Comparison of ENCODE assay signal across 24 mouse cellular contexts in the genomic region with DNA sequence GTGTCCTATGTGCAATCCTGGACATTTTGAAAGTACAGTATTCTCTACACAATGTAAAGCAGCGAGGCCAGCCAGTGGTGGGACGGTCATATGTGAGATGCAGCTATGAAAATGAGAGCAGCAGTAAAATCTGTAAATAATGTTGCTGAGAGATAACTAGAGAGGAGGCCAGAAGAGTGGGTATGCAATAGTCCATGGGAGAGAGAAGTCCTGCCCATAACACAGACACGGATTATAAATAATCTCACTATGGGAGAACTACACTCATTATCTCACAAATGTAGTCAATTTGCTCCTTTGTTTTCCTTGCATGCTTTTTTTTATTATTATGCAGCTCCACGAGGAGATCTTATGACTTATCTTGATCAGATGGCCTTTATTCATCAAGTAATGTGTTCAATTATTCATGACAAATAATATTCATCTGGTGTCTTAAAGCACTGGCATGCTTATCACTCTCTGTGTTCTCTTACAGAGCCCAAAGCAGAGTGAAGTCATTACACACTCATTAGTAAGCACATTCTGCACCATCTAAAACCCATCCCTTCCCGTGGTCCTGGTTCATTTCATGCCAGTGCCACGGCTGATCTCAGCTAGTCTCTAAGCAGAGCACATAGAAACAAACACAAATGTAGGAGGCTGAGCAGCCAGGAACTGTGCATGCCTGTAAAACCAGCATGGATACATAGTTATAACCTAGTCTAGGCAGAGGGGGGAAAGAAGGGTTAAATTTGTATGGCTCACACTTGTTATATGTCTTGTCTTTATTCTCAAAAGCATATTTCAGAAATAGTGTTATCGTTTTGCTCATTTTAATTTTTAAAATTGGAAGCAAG. TPM values are rescaled to one million over a fixed set of nuclear protein-coding genes. Genes with fewer than 3 reads are reported as not detected.
A peak's percentile ranks its signal among the peaks of the same experiment; 100 is the strongest.
DNase-seq lines count a peak whose midpoint lies in the region; ATAC-seq and TF ChIP-seq lines count a peak whose summit lies in the region.
"Had no signal": no experiment of that assay in that cellular context is flagged by ENCODE, and none has a peak within 500 bp of the region (broad histone marks: within the 10 kb centered on the region; RNA-seq: fewer than 3 reads in every experiment).

No protein-coding gene starts in this region.

- no peaks in the 10 kb centered on the region for H3K27me3 ChIP-seq in hindbrain, embryonic 11.5 days (ENCODE audit: control insufficient read depth, insufficient read depth, low read length)
- H3K27me3 ChIP-seq in hindbrain, embryonic 10.5 days (ENCODE audit: insufficient read depth, poor library complexity, severe bottlenecking) = no peaks in the 10 kb centered on the region
- H3K27me3 ChIP-seq in forebrain, embryonic 16.5 days (replicated peaks; ENCODE audit: control insufficient read depth, insufficient read depth, low read length) = no peaks in the 10 kb centered on the region
- H3K27me3 ChIP-seq in hindbrain, embryonic 14.5 days (ENCODE audit: control insufficient read depth, insufficient read depth, low read length) = no peaks in the 10 kb centered on the region
- no peaks in the 10 kb centered on the region for H3K27me3 ChIP-seq in midbrain, embryonic 16.5 days (ENCODE audit: control insufficient read depth, insufficient read depth, low read depth, low read length)
- H3K27me3 ChIP-seq in intestine, embryonic 15.5 days (replicated peaks) = no peaks in the 10 kb centered on the region
- H3K27me3 ChIP-seq in liver, postnatal 0 days (ENCODE audit: insufficient read depth, low read length) = no peaks in the 10 kb centered on the region
- H3K27me3 ChIP-seq: CH12.LX; heart, embryonic 15.5 days; limb, embryonic 13.5 days; liver, embryonic 12.5 days; Patski had no signal

- no peak overlapping the region for H3K4me3 ChIP-seq in hindbrain, embryonic 11.5 days (ENCODE audit: low read depth, low read length)
- no peak overlapping the region for H3K4me3 ChIP-seq in hindbrain, embryonic 10.5 days
- no peak overlapping the region for H3K4me3 ChIP-seq in forebrain, embryonic 16.5 days (replicated peaks; ENCODE audit: low read length)
- H3K4me3 ChIP-seq in hindbrain, embryonic 14.5 days (replicated peaks; ENCODE audit: low read length) = no peak overlapping the region
- H3K4me3 ChIP-seq in midbrain, embryonic 16.5 days (ENCODE audit: low read depth, low read length) = no peak overlapping the region
- H3K4me3 ChIP-seq in intestine, embryonic 15.5 days (replicated peaks) = no peak overlapping the region
- no peak overlapping the region for H3K4me3 ChIP-seq in liver, postnatal 0 days (ENCODE audit: low read depth, low read length)
- H3K4me3 ChIP-seq: heart, embryonic 15.5 days; limb, embryonic 13.5 days; liver, embryonic 12.5 days had no signal

- no peaks in the 10 kb centered on the region for H3K4me1 ChIP-seq in hindbrain, embryonic 11.5 days (replicated peaks; ENCODE audit: control insufficient read depth, insufficient read depth, low read length)
- 0 out of 2 replicates have a peak, but pooled peaks cover 4% of the 10 kb centered on the region for H3K4me1 ChIP-seq in hindbrain, embryonic 10.5 days (replicated peaks)
- peaks cover 2% of the 10 kb centered on the region; the same call in 1 of the 2 replicates for H3K4me1 ChIP-seq in forebrain, embryonic 16.5 days (replicated peaks; ENCODE audit: control insufficient read depth, insufficient read depth, low read length)
- 0 out of 2 replicates have a peak, but pooled peaks cover 4% of the 10 kb centered on the region for H3K4me1 ChIP-seq in hindbrain, embryonic 14.5 days (replicated peaks; ENCODE audit: control insufficient read depth, insufficient read depth, low read length)
- H3K4me1 ChIP-seq in midbrain, embryonic 16.5 days (ENCODE audit: control insufficient read depth, insufficient read depth, low read length) = no peaks in the 10 kb centered on the region
- no peaks in the 10 kb centered on the region for H3K4me1 ChIP-seq in intestine, embryonic 15.5 days (replicated peaks)
- H3K4me1 ChIP-seq in liver, postnatal 0 days (ENCODE audit: insufficient read depth) = no peaks in the 10 kb centered on the region
- H3K4me1 ChIP-seq: heart, embryonic 15.5 days; limb, embryonic 13.5 days; liver, embryonic 12.5 days had no signal

- no peak overlapping the region for H3K9ac ChIP-seq in hindbrain, embryonic 11.5 days (ENCODE audit: low read depth, low read length)
- no peak overlapping the region for H3K9ac ChIP-seq in forebrain, embryonic 16.5 days (replicated peaks; ENCODE audit: low read depth, low read length)
- no peak overlapping the region for H3K9ac ChIP-seq in hindbrain, embryonic 14.5 days
- H3K9ac ChIP-seq in midbrain, embryonic 16.5 days (ENCODE audit: low read depth, low read length) = no peak overlapping the region
- no peak overlapping the region for H3K9ac ChIP-seq in intestine, embryonic 15.5 days
- no peak overlapping the region for H3K9ac ChIP-seq in liver, postnatal 0 days (replicated peaks)
- H3K9ac ChIP-seq: heart, embryonic 15.5 days; limb, embryonic 13.5 days; liver, embryonic 12.5 days had no signal

- no peak for DNase-seq in hindbrain, embryonic 11.5 days (ENCODE audit: low spot score)
- no peak for DNase-seq in hindbrain, embryonic 10.5 days (ENCODE audit: low spot score)
- no peak for DNase-seq in hindbrain, embryonic 14.5 days (ENCODE audit: low spot score)
- no peak for DNase-seq in cerebellum, postnatal 10 days
- no peak for DNase-seq in liver, postnatal 0 days
- DNase-seq: cerebellum, adult 2 months; heart, postnatal 36 days; kidney, adult 9 months; kidney, postnatal 36 days; lung, adult 2 months; lung, postnatal 14 days; right cerebral cortex, postnatal 14 days had no signal

- no peaks in the 10 kb centered on the region for H3K36me3 ChIP-seq in hindbrain, embryonic 11.5 days (ENCODE audit: control insufficient read depth, insufficient read depth, low read length)
- no peaks in the 10 kb centered on the region for H3K36me3 ChIP-seq in hindbrain, embryonic 10.5 days
- no peaks in the 10 kb centered on the region for H3K36me3 ChIP-seq in forebrain, embryonic 16.5 days (ENCODE audit: control insufficient read depth, insufficient read depth)
- no peaks in the 10 kb centered on the region for H3K36me3 ChIP-seq in hindbrain, embryonic 14.5 days (replicated peaks; ENCODE audit: control insufficient read depth, insufficient read depth)
- H3K36me3 ChIP-seq in midbrain, embryonic 16.5 days (ENCODE audit: control insufficient read depth, insufficient read depth, low read length) = no peaks in the 10 kb centered on the region
- H3K36me3 ChIP-seq in intestine, embryonic 15.5 days = no peaks in the 10 kb centered on the region
- H3K36me3 ChIP-seq in liver, postnatal 0 days (replicated peaks; ENCODE audit: insufficient read depth, low read length) = no peaks in the 10 kb centered on the region
- H3K36me3 ChIP-seq: G1E; heart, embryonic 15.5 days; limb, embryonic 13.5 days; liver, embryonic 12.5 days had no signal

- TF ChIP-seq EP300 in liver, postnatal 0 days (IDR thresholded peaks at IDR 0.05; ENCODE audit: low read depth) = no peak

- WGBS in hindbrain, embryonic 11.5 days = 79% methylated on average over 7 of the region's 7 CpGs
- 84% methylated on average over 7 of the region's 7 CpGs for WGBS in hindbrain, embryonic 10.5 days
- 57% methylated on average over 7 of the region's 7 CpGs for WGBS in forebrain, embryonic 16.5 days
- WGBS in hindbrain, embryonic 14.5 days = 60% methylated on average over 7 of the region's 7 CpGs
- WGBS in midbrain, embryonic 16.5 days = 61% methylated on average over 7 of the region's 7 CpGs
- WGBS in intestine, embryonic 15.5 days = 74% methylated on average over 7 of the region's 7 CpGs
- WGBS in liver, postnatal 0 days (ENCODE audit: insufficient replicate concordance) = 72% methylated on average over 7 of the region's 7 CpGs

- H3K9me3 ChIP-seq in hindbrain, embryonic 11.5 days (ENCODE audit: control insufficient read depth, low read length) = no peaks in the 10 kb centered on the region
- H3K9me3 ChIP-seq in hindbrain, embryonic 10.5 days = no peaks in the 10 kb centered on the region
- no peaks in the 10 kb centered on the region for H3K9me3 ChIP-seq in forebrain, embryonic 16.5 days (ENCODE audit: control insufficient read depth, low read length)
- no peaks in the 10 kb centered on the region for H3K9me3 ChIP-seq in hindbrain, embryonic 14.5 days (ENCODE audit: control insufficient read depth, low read length)
- H3K9me3 ChIP-seq in midbrain, embryonic 16.5 days (replicated peaks; ENCODE audit: control insufficient read depth, low read length, poor library complexity, severe bottlenecking) = no peaks in the 10 kb centered on the region
- no peaks in the 10 kb centered on the region for H3K9me3 ChIP-seq in intestine, embryonic 15.5 days
- no peaks in the 10 kb centered on the region for H3K9me3 ChIP-seq in liver, postnatal 0 days (ENCODE audit: low read length)
- H3K9me3 ChIP-seq: heart, embryonic 15.5 days; limb, embryonic 13.5 days; liver, embryonic 12.5 days had no signal

- no peak overlapping the region for H3K27ac ChIP-seq in hindbrain, embryonic 11.5 days (ENCODE audit: low read depth, low read length)
- H3K27ac ChIP-seq in hindbrain, embryonic 10.5 days = no peak overlapping the region
- H3K27ac ChIP-seq in forebrain, embryonic 16.5 days (ENCODE audit: low read length) = peak overlapping the region; percentile 63; the same call in 1 of the 2 replicates
- no peak overlapping the region for H3K27ac ChIP-seq in hindbrain, embryonic 14.5 days
- no peak overlapping the region; the same call in 1 of the 2 replicates for H3K27ac ChIP-seq in midbrain, embryonic 16.5 days (ENCODE audit: low read length)
- no peak overlapping the region for H3K27ac ChIP-seq in intestine, embryonic 15.5 days
- no peak overlapping the region for H3K27ac ChIP-seq in liver, postnatal 0 days (ENCODE audit: low read depth)
- H3K27ac ChIP-seq: heart, embryonic 15.5 days; limb, embryonic 13.5 days; liver, embryonic 12.5 days had no signal

- ATAC-seq in hindbrain, embryonic 11.5 days (ENCODE audit: low FRiP score) = 0 out of 2 replicates have a peak, but pooled peaks have one; percentile 25
- peak; percentile 80 for ATAC-seq in forebrain, embryonic 16.5 days
- ATAC-seq in hindbrain, embryonic 14.5 days (ENCODE audit: low FRiP score) = peak; percentile 86
- ATAC-seq in midbrain, embryonic 16.5 days = peak; percentile 73
- ATAC-seq in intestine, embryonic 15.5 days = no peak
- no peak for ATAC-seq in liver, postnatal 0 days
- ATAC-seq: intestine, embryonic 16.5 days; liver, embryonic 12.5 days; Patski had no signal

- no peak for TF ChIP-seq CTCF in liver, postnatal 0 days (IDR thresholded peaks at IDR 0.05; ENCODE audit: low read depth)

- no peak overlapping the region for H3K4me2 ChIP-seq in hindbrain, embryonic 11.5 days (replicated peaks; ENCODE audit: low read depth, low read length)
- no peak overlapping the region for H3K4me2 ChIP-seq in forebrain, embryonic 16.5 days (ENCODE audit: low read length)
- no peak overlapping the region for H3K4me2 ChIP-seq in hindbrain, embryonic 14.5 days (replicated peaks)
- H3K4me2 ChIP-seq in midbrain, embryonic 16.5 days (ENCODE audit: low read length) = no peak overlapping the region
- no peak overlapping the region for H3K4me2 ChIP-seq in intestine, embryonic 15.5 days (replicated peaks)
- no peak overlapping the region for H3K4me2 ChIP-seq in liver, postnatal 0 days (ENCODE audit: low read depth, low read length)
- H3K4me2 ChIP-seq: heart, embryonic 15.5 days; limb, embryonic 13.5 days; liver, embryonic 12.5 days had no signal

RNA-seq across cellular contexts. Expression of a gene that starts 18.9 kb away (rescaled TPM):
- polyA plus RNA-seq in hindbrain, embryonic 11.5 days (2014; fragmentation: Nextera tagmentation; extraction: Ambion mirVana) = not detected in 2 replicates
- 0.52 TPM in 1 of 2 replicates, not detected in the other for polyA plus RNA-seq in hindbrain, embryonic 10.5 days (2016; fragmentation: Nextera tagmentation; extraction: Ambion mirVana)
- polyA plus RNA-seq in forebrain, embryonic 16.5 days (2015; fragmentation: Nextera tagmentation; extraction: Ambion mirVana) = 0.20 and 0.34 TPM in 2 replicates
- polyA plus RNA-seq in hindbrain, embryonic 14.5 days (2014; fragmentation: Nextera tagmentation; extraction: Ambion mirVana) = 0.08 and 0.17 TPM in 2 replicates
- polyA plus RNA-seq in midbrain, embryonic 16.5 days (2015; fragmentation: Nextera tagmentation; extraction: Ambion mirVana) = 0.48 and 0.50 TPM in 2 replicates
- not detected in 2 replicates for polyA plus RNA-seq in intestine, embryonic 15.5 days (2015; fragmentation: Nextera tagmentation; extraction: Ambion mirVana)
- not detected in 2 replicates for polyA plus RNA-seq in liver, postnatal 0 days (2015; fragmentation: Nextera tagmentation; extraction: Ambion mirVana)
- polyA plus RNA-seq: G1E; gonadal fat pad, adult 2 months; intestine, embryonic 16.5 days; liver, embryonic 12.5 days; lung, adult 2 months; neural tube, embryonic 11.5 days had no signal

RNA-seq across cellular contexts. Expression of a gene that starts 57.6 kb away (rescaled TPM):
- polyA plus RNA-seq in hindbrain, embryonic 11.5 days (2014; fragmentation: Nextera tagmentation; extraction: Ambion mirVana) = 4.4 and 5.6 TPM in 2 replicates
- 2.8 and 2.9 TPM in 2 replicates for polyA plus RNA-seq in hindbrain, embryonic 10.5 days (2016; fragmentation: Nextera tagmentation; extraction: Ambion mirVana)
- polyA plus RNA-seq in forebrain, embryonic 16.5 days (2015; fragmentation: Nextera tagmentation; extraction: Ambion mirVana) = 4.2 and 4.4 TPM in 2 replicates
- 11.4 and 12.3 TPM in 2 replicates for polyA plus RNA-seq in hindbrain, embryonic 14.5 days (2014; fragmentation: Nextera tagmentation; extraction: Ambion mirVana)
- polyA plus RNA-seq in midbrain, embryonic 16.5 days (2015; fragmentation: Nextera tagmentation; extraction: Ambion mirVana) = 8.4 and 9.0 TPM in 2 replicates
- 23.4 and 23.6 TPM in 2 replicates for polyA plus RNA-seq in intestine, embryonic 15.5 days (2015; fragmentation: Nextera tagmentation; extraction: Ambion mirVana)
- polyA plus RNA-seq in liver, postnatal 0 days (2015; fragmentation: Nextera tagmentation; extraction: Ambion mirVana) = 14.2 and 19.7 TPM in 2 replicates
- polyA plus RNA-seq: G1E had no signal

Comparison
In these comparisons a context has a peak if more than half of its experiments do, and no peak if none do; other contexts are left out.
1. ATAC-seq: peak in hindbrain, embryonic 11.5 days (single experiment), forebrain, embryonic 16.5 days (single experiment), hindbrain, embryonic 14.5 days (single experiment) and midbrain, embryonic 16.5 days (single experiment); none in intestine, embryonic 15.5 days (single experiment) and liver, postnatal 0 days (single experiment).